Mouse (Mus musculus): ENCODE data around the gene Ghr. TPM values are rescaled to one million over a fixed set of nuclear protein-coding genes. Genes with fewer than 3 reads are reported as not detected.
A peak's percentile ranks its signal among the peaks of the same experiment; 100 is the strongest.

Ghr gene
- polyA plus RNA-seq, 1 experiment from 2014 or later: 133 TPM

GRCm38 (mm10) chr15:3504700-3505099 lies 78.6 kb downstream of the Ghr start:
- TF ChIP-seq CTCF (IDR thresholded peaks at IDR 0.05; ENCODE audit: low read depth): no peak
- no peaks in the 10 kb centered on the region for H3K36me3 ChIP-seq (ENCODE audit: insufficient read depth)
- no peaks in the 10 kb centered on the region for H3K27me3 ChIP-seq (ENCODE audit: insufficient read depth, low read length)
- DNase-seq (peak; percentile 51), ATAC-seq (ENCODE audit: insufficient read depth) (no peak)
- no peak overlapping the region for H3K4me3 ChIP-seq (ENCODE audit: low read depth, low read length)
- 0 out of 2 replicates have a peak, but pooled peaks cover 3% of the 10 kb centered on the region for H3K4me1 ChIP-seq (ENCODE audit: insufficient read depth)
- no peak overlapping the region for H3K9ac ChIP-seq
- H3K4me2 ChIP-seq: no peak overlapping the region
- no peak overlapping the region for H3K27ac ChIP-seq (ENCODE audit: low read depth)
- H3K9me3 ChIP-seq (ENCODE audit: low read depth, low read length): no peaks in the 10 kb centered on the region
- WGBS: 70% methylated on average over 5 of the region's 5 CpGs

GRCm38 (mm10) chr15:3501683-3502082 lies 81.6 kb downstream of the Ghr start:
- Histone ChIP-seq H3K36me3 (ENCODE audit: insufficient read depth) (no peaks in the 10 kb centered on the region), H3K4me1 (ENCODE audit: insufficient read depth) (no peaks in the 10 kb centered on the region), H3K27me3 (ENCODE audit: insufficient read depth, low read length) (no peaks in the 10 kb centered on the region), H3K4me2 (no peak overlapping the region), H3K4me3 (ENCODE audit: low read depth, low read length) (no peak overlapping the region), H3K9ac (no peak overlapping the region), H3K27ac (ENCODE audit: low read depth) (no peak overlapping the region), H3K9me3 (ENCODE audit: low read depth, low read length) (no peaks in the 10 kb centered on the region)
- ATAC-seq (ENCODE audit: insufficient read depth): no peak
- no peak for TF ChIP-seq CTCF (IDR thresholded peaks at IDR 0.05; ENCODE audit: low read depth)
- DNase-seq: no peak
- 81% methylated on average over 3 of the region's 3 CpGs for WGBS

GRCm38 (mm10) chr15:3499020-3499419 lies 84.3 kb downstream of the Ghr start:
- no peak for DNase-seq
- H3K4me3 ChIP-seq (ENCODE audit: low read depth, low read length): no peak overlapping the region
- no peak for TF ChIP-seq CTCF (IDR thresholded peaks at IDR 0.05; ENCODE audit: low read depth)
- H3K4me2 ChIP-seq: no peak overlapping the region
- no peak for ATAC-seq (ENCODE audit: insufficient read depth)
- H3K36me3 ChIP-seq (ENCODE audit: insufficient read depth): no peaks in the 10 kb centered on the region
- 78% methylated on average over 1 of the region's 1 CpGs for WGBS
- H3K27me3 ChIP-seq (ENCODE audit: insufficient read depth, low read length): no peaks in the 10 kb centered on the region
- H3K27ac ChIP-seq (ENCODE audit: low read depth): no peak overlapping the region; the same call in 1 of the 2 replicates
- no peak overlapping the region for H3K9ac ChIP-seq
- no peaks in the 10 kb centered on the region for H3K4me1 ChIP-seq (ENCODE audit: insufficient read depth)
- no peaks in the 10 kb centered on the region for H3K9me3 ChIP-seq (ENCODE audit: low read depth, low read length)

- ATAC-seq (ENCODE audit: insufficient read depth) (no peak), DNase-seq (no peak)
- 78% methylated on average over 9 of the region's 9 CpGs for WGBS
- Histone ChIP-seq H3K9me3 (ENCODE audit: low read depth, low read length) (no peaks in the 10 kb centered on the region), H3K4me3 (ENCODE audit: low read depth, low read length) (no peak overlapping the region), H3K36me3 (ENCODE audit: insufficient read depth) (no peaks in the 10 kb centered on the region), H3K4me2 (no peak overlapping the region), H3K4me1 (ENCODE audit: insufficient read depth) (no peaks in the 10 kb centered on the region), H3K27me3 (ENCODE audit: insufficient read depth, low read length) (no peaks in the 10 kb centered on the region), H3K27ac (ENCODE audit: low read depth) (no peak overlapping the region), H3K9ac (no peak overlapping the region)
- TF ChIP-seq CTCF (IDR thresholded peaks at IDR 0.05; ENCODE audit: low read depth): peak; percentile 15; the same call in 1 of the 2 replicates
These were observed 85.2 kb downstream of the Ghr start for GRCm38 (mm10) chr15:3497946-3498580.

GRCm38 (mm10) chr15:3490868-3491267 lies 92.4 kb downstream of the Ghr start:
- no peak for TF ChIP-seq CTCF (IDR thresholded peaks at IDR 0.05; ENCODE audit: low read depth)
- ATAC-seq (ENCODE audit: insufficient read depth) (no peak), DNase-seq (no peak)
- H3K9me3 ChIP-seq (ENCODE audit: low read depth, low read length): no peaks in the 10 kb centered on the region
- no peak overlapping the region for H3K9ac ChIP-seq
- H3K27ac ChIP-seq (ENCODE audit: low read depth): no peak overlapping the region
- H3K27me3 ChIP-seq (ENCODE audit: insufficient read depth, low read length): no peaks in the 10 kb centered on the region
- H3K4me1 ChIP-seq (ENCODE audit: insufficient read depth): 0 out of 2 replicates have a peak, but pooled peaks cover 5% of the 10 kb centered on the region
- WGBS: 69% methylated on average over 3 of the region's 3 CpGs
- no peak overlapping the region for H3K4me3 ChIP-seq (ENCODE audit: low read depth, low read length)
- no peaks in the 10 kb centered on the region for H3K36me3 ChIP-seq (ENCODE audit: insufficient read depth)
- H3K4me2 ChIP-seq: no peak overlapping the region

- ATAC-seq (ENCODE audit: insufficient read depth) (peak; percentile 47; the same call in 1 of the 2 replicates), DNase-seq (peak; percentile 57)
- Histone ChIP-seq H3K9me3 (ENCODE audit: low read depth, low read length) (no peaks in the 10 kb centered on the region), H3K27ac (ENCODE audit: low read depth) (no peak overlapping the region), H3K4me2 (no peak overlapping the region), H3K36me3 (ENCODE audit: insufficient read depth) (no peaks in the 10 kb centered on the region), H3K4me3 (ENCODE audit: low read depth, low read length) (no peak overlapping the region), H3K27me3 (ENCODE audit: insufficient read depth, low read length) (no peaks in the 10 kb centered on the region), H3K4me1 (ENCODE audit: insufficient read depth) (0 out of 2 replicates have a peak, but pooled peaks cover 5% of the 10 kb centered on the region), H3K9ac (no peak overlapping the region)
- 83% methylated on average over 2 of the region's 2 CpGs for WGBS
- no peak for TF ChIP-seq CTCF (IDR thresholded peaks at IDR 0.05; ENCODE audit: low read depth)
These were observed 93.3 kb downstream of the Ghr start for GRCm38 (mm10) chr15:3490011-3490410.

- peak; percentile 52; the same call in 1 of the 2 replicates for ATAC-seq (ENCODE audit: insufficient read depth)
These were observed 94.1 kb downstream of the Ghr start for GRCm38 (mm10) chr15:3489180-3489579.

More at GRCm38 (mm10) chr15:3489180-3489579, 94.1 kb downstream of the Ghr start:
- Histone ChIP-seq H3K36me3 (ENCODE audit: insufficient read depth) (no peaks in the 10 kb centered on the region), H3K27ac (ENCODE audit: low read depth) (no peak overlapping the region), H3K9ac (no peak overlapping the region), H3K4me3 (ENCODE audit: low read depth, low read length) (no peak overlapping the region), H3K9me3 (ENCODE audit: low read depth, low read length) (no peaks in the 10 kb centered on the region), H3K4me2 (no peak overlapping the region), H3K4me1 (ENCODE audit: insufficient read depth) (0 out of 2 replicates have a peak, but pooled peaks cover 5% of the 10 kb centered on the region), H3K27me3 (ENCODE audit: insufficient read depth, low read length) (no peaks in the 10 kb centered on the region)
- no peak for TF ChIP-seq CTCF (IDR thresholded peaks at IDR 0.05; ENCODE audit: low read depth)
- DNase-seq: no peak

Data from lung, embryonic 14.5 days (tissue).